Mouse (Mus musculus) hindbrain, postnatal 0 days (tissue): Measurements from ENCODE around the gene Ppp1r15a. TPM values are rescaled to one million over a fixed set of nuclear protein-coding genes. Genes with fewer than 3 reads are reported as not detected.
A peak's percentile ranks its signal among the peaks of the same experiment; 100 is the strongest.
"Not testable (repeated sequence)": the region's sequence is repeated elsewhere in the genome, so short reads cannot be mapped to it uniquely, and the experiment has no call there.

Experiments used
- ATAC-seq: fragments of 200-750 bp; cut with Nextera tagmentation; 2 replicates; pipeline ENCODE4 v1.8.0; 2017; ENCODE audit warnings: mild to moderate bottlenecking, moderate TSS enrichment, moderate library complexity
- DNase-seq: peaks from one replicate; pipeline ENCODE4 v3.0.0-alpha.2; 2015; ENCODE audit warnings: low spot score
- H3K27ac ChIP-seq: fragments of 300-500 bp; sonication (generic); 2 replicates; pipeline ENCODE4 v1.5.1; 2014; ENCODE audit warnings: mild to moderate bottlenecking
- H3K27me3 ChIP-seq: fragments of 300-500 bp; sonication (generic); 2 replicates; pipeline ENCODE4 v1.6.1; 2014; ENCODE audit warnings: low read length, mixed read lengths; ENCODE audit not compliant: insufficient read depth
- H3K36me3 ChIP-seq: fragments of 300-500 bp; sonication (generic); 2 replicates; pipeline ENCODE4 v1.6.1; 2014; ENCODE audit warnings: low read length, mixed read lengths; ENCODE audit not compliant: insufficient read depth
- H3K4me1 ChIP-seq: fragments of 300-500 bp; sonication (generic); 2 replicates; pipeline ENCODE4 v1.6.1; 2014; ENCODE audit warnings: antibody characterized with exemption, low read length, mixed read lengths; ENCODE audit not compliant: insufficient read depth
- H3K4me2 ChIP-seq: fragments of 300-500 bp; sonication (generic); 2 replicates; pipeline ENCODE4 v1.6.1; 2014; ENCODE audit warnings: low read depth, mild to moderate bottlenecking, low read length, moderate library complexity, mixed read lengths
- H3K4me3 ChIP-seq: fragments of 300-500 bp; sonication (generic); 2 replicates; pipeline ENCODE4 v1.5.1; 2014; ENCODE audit warnings: low read length
- H3K9ac ChIP-seq: fragments of 300-500 bp; sonication (generic); replicated peaks from 2 replicates; pipeline ENCODE4 v1.6.1; 2014; ENCODE audit warnings: mild to moderate bottlenecking, low read length, moderate library complexity, mixed read lengths
- H3K9me3 ChIP-seq: fragments of 300-500 bp; sonication (generic); 2 replicates; pipeline ENCODE4 v1.6.1; 2016; ENCODE audit warnings: low read length, mixed read lengths
- CTCF ChIP-seq: IDR thresholded peaks from 2 replicates; pipeline ENCODE4 v1.5.1; 2016; ENCODE audit warnings: antibody characterized with exemption, control low read depth, low read depth
- WGBS: fragments of 180-500 bp; shearing (Covaris S2); extraction: QIAGEN DNeasy Blood & Tissue Kit; methylation state at CpG from one replicate; pipeline ENCODE4 v1.1.7; 2014; 5-methylcytosine and 5-hydroxymethylcytosine counted together
- polyA plus RNA-seq: library from polyadenylated mRNA; unstranded; fragments of >200 nt; fragmentation: Nextera tagmentation; extraction: Ambion mirVana; gene quantifications from 2 replicates; pipeline ENCODE4 v1.2.1, GENCODE M21; 2015
- total RNA-seq: library from RNA; depleted of rRNA; stranded (reverse); fragments of >200 nt; gene quantifications from 2 replicates; pipeline ENCODE4 v1.2.3, GENCODE M21; 2014

The Ppp1r15a gene
- total and polyA plus RNA-seq, 2 experiments from 2014 or later: 19.2 to 25.4 TPM

- Histone ChIP-seq H3K27me3 (no peaks in the 10 kb centered on the region), H3K9ac (no peak overlapping the region), H3K4me1 (peaks cover 5% of the 10 kb centered on the region; the same call in 1 of the 2 replicates), H3K9me3 (no peaks in the 10 kb centered on the region), H3K4me2 (no peak overlapping the region), H3K36me3 (no peaks in the 10 kb centered on the region), H3K4me3 (no peak overlapping the region), H3K27ac (no peak overlapping the region)
- ATAC-seq (no peak), DNase-seq (no peak)
- 80% methylated on average over 3 of the region's 3 CpGs for WGBS
- TF ChIP-seq CTCF: no peak
These were observed 13.0 kb upstream of the Ppp1r15a start for GRCm38 (mm10) chr7:45539095-45539494.

DNA sequence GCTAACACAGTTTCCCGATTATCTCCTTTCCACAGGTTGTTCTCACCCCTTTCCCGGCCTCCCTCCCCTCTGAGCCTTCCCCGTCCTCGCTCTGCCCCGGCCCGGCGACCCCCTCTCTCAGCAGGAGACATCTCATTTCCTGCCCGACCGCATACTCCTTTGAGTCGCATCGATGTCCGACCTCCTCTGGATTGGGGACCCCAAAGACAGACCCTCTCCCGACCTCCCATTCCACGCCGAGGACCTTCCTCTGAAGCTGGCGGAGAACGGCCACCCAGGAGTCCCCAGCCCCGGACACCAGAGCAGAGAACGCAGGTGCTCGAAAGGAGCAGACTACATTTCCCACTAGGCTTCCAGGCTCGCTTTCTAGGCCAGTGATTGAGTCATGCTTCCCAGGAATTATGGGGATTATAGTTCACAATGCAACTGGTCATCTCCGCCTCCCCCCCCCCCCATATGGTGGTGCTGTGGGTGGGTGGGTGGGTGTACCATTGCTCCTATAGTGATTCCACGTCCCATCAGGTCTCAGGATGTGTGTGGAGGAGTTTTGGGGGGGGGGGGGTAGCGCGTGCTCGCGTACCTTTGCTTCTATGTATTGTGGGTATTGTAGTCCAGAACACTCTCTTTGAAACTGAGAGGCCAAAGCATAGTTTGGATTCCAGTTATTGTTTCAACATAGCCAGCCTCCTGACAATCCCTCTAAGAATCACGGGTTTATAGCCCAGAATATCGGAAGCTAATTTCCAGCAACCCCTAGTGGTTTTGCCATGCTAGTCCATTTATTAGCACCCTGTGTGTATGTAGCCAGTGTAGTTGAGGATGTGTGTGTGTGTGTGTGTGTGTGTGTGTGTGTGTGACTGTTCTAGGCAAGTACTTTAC is 12.3 kb upstream of the Ppp1r15a start:
- Histone ChIP-seq H3K27ac (peak overlapping the region; percentile 61), H3K9me3 (no peaks in the 10 kb centered on the region), H3K36me3 (no peaks in the 10 kb centered on the region), H3K4me1 (peaks cover 5% of the 10 kb centered on the region; the same call in 1 of the 2 replicates), H3K4me2 (peak overlapping the region; percentile 75), H3K9ac (peak overlapping the region; percentile 66), H3K27me3 (no peaks in the 10 kb centered on the region), H3K4me3 (peak overlapping the region; percentile 45)
- peak; percentile 62 for TF ChIP-seq CTCF
- 2% methylated on average over 28 of the region's 29 CpGs for WGBS
- ATAC-seq (peak; percentile 91), DNase-seq (peak; percentile 87)

GRCm38 (mm10) chr7:45537602-45538001 is 11.5 kb upstream of the Ppp1r15a start:
- no peaks in the 10 kb centered on the region for H3K9me3 ChIP-seq
- no peaks in the 10 kb centered on the region for H3K27me3 ChIP-seq
- H3K36me3 ChIP-seq: no peaks in the 10 kb centered on the region
- peak overlapping the region; percentile 66 for H3K9ac ChIP-seq
- DNase-seq (no peak), ATAC-seq (0 out of 2 replicates have a peak, but pooled peaks have one; percentile 6)
- peak overlapping the region; percentile 75 for H3K4me2 ChIP-seq
- TF ChIP-seq CTCF: no peak
- peak overlapping the region; percentile 61; the same call in 1 of the 2 replicates for H3K27ac ChIP-seq
- WGBS: 79% methylated on average over 10 of the region's 10 CpGs
- H3K4me3 ChIP-seq: peak overlapping the region; percentile 45
- H3K4me1 ChIP-seq: peaks cover 5% of the 10 kb centered on the region; the same call in 1 of the 2 replicates

DNA sequence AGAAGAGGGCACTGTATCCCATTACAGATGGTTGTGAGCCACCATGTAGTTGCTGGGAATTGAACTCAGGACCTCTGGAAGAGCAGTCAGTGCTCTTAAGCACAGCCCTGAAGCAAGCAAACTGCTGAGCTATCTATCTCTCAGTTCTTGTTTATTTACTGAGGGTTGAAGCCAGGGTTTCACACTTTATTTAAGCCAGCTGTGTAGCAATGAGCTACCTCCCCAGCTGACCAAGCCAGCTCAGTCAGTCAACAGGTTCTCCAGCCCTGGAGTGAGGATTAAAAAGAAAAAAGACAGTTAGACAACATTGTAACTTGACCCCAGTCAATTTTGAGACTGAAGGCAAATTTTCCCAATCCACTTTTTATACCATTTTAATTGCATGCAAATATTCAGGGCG is 9.6 kb upstream of the Ppp1r15a start:
- Histone ChIP-seq H3K4me1 (peaks cover 5% of the 10 kb centered on the region; the same call in 1 of the 2 replicates), H3K4me2 (no peak overlapping the region), H3K9me3 (no peaks in the 10 kb centered on the region), H3K27ac (no peak overlapping the region), H3K9ac (no peak overlapping the region), H3K27me3 (no peaks in the 10 kb centered on the region), H3K36me3 (no peaks in the 10 kb centered on the region), H3K4me3 (no peak overlapping the region)
- ATAC-seq: no peak
- DNase-seq: no peak
- no peak for TF ChIP-seq CTCF
- 75% methylated on average over 1 of the region's 1 CpGs for WGBS

DNA sequence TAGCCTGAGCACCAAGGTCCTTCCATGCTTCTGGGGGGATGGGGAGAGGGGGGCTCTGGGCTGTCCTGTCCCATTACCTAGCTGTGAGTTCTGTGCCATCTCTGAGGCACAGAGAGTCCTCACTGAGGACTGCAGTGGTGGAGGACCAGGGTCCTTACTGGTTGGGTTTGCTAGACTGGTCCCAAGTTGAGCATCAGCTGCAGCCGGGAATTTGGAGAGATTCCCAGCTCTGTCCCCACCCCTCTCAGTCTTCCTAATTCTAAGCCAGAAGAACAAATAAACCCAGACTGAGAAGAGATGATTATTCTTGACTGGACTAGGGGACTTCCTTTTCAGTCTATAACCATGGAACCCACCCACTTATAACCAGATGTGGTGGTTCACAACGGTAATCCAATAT is 4.6 kb upstream of the Ppp1r15a start:
- TF ChIP-seq CTCF: no peak
- no peaks in the 10 kb centered on the region for H3K9me3 ChIP-seq
- no peak overlapping the region for H3K9ac ChIP-seq
- no peak overlapping the region for H3K4me2 ChIP-seq
- H3K4me3 ChIP-seq: no peak overlapping the region
- H3K4me1 ChIP-seq: no peaks in the 10 kb centered on the region
- no peak overlapping the region for H3K27ac ChIP-seq
- WGBS: 67% methylated on average over 2 of the region's 2 CpGs
- ATAC-seq (no peak), DNase-seq (no peak)
- no peaks in the 10 kb centered on the region for H3K36me3 ChIP-seq
- no peaks in the 10 kb centered on the region for H3K27me3 ChIP-seq

DNA sequence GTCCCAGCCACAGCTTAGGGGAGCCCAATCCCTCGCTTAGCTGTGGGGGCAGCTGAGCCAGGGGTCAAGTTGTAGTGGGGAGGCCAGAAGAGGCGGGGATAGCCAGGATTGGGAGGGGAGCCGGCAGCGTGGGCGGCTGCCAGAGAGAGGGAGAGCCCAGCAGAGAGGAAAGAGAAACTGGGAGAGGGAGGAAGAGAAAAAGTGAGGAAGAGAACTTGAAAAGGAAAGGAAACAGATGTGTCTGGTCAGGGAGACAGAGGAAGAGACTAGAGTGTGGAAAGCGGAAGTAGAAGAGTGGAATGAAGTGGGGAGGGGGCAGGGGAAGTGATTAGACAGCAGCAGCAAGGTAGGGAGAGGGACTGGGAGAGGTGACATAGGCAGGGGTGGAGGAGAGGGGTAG is 3.4 kb upstream of the Ppp1r15a start:
- no peak for TF ChIP-seq CTCF
- no peaks in the 10 kb centered on the region for H3K9me3 ChIP-seq
- no peak overlapping the region for H3K4me2 ChIP-seq
- no peaks in the 10 kb centered on the region for H3K27me3 ChIP-seq
- peaks cover 11% of the 10 kb centered on the region; the same call in 1 of the 2 replicates for H3K4me1 ChIP-seq
- WGBS: 18% methylated on average over 6 of the region's 6 CpGs
- DNase-seq (no peak), ATAC-seq (no peak)
- H3K9ac ChIP-seq: no peak overlapping the region
- H3K36me3 ChIP-seq: no peaks in the 10 kb centered on the region
- H3K27ac ChIP-seq: no peak overlapping the region
- no peak overlapping the region for H3K4me3 ChIP-seq

DNA sequence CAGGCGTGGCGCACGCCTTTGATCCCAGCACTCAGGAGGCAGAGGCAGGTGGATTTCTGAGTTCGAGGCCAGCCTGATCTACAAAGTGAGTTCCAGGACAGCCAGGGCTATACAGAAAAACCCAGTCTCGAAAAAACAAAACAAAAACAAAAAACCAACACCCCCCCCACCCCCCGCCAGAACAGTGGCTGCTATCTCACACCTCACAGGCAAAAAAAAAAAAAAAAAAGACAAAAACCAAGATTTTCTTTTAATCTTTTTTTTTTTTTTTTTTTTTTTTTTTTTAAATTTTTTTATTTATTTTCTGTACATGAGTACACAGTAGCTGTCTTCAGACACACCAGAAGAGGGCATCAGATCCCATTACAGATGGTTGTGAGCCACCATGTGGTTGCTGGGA is 1.1 kb upstream of the Ppp1r15a start:
- H3K9ac ChIP-seq, H3K4me3 ChIP-seq, DNase-seq, H3K27me3 ChIP-seq, H3K4me2 ChIP-seq, ATAC-seq, H3K27ac ChIP-seq, H3K9me3 ChIP-seq, H3K36me3 ChIP-seq: not testable (repeated sequence)
- WGBS: 93% methylated on average over 6 of the region's 6 CpGs
- H3K4me1 ChIP-seq: peaks cover 11% of the 10 kb centered on the region; the same call in 1 of the 2 replicates
